Mouse (Mus musculus): ENCODE measurements around the gene 4930516K23Rik. TPM values are rescaled to one million over a fixed set of nuclear protein-coding genes. Genes with fewer than 3 reads are reported as not detected.

The 4930516K23Rik gene
- polyA plus RNA-seq, 1 experiment from 2014 or later, result not detected

- no peak for DNase-seq (ENCODE audit: low spot score)
- no peaks in the 10 kb centered on the region for H3K27me3 ChIP-seq (replicated peaks; ENCODE audit: control insufficient read depth, insufficient read depth, low read length)
- no peaks in the 10 kb centered on the region for H3K4me1 ChIP-seq (replicated peaks; ENCODE audit: control insufficient read depth, insufficient read depth, low read length)
- no peak overlapping the region for H3K4me2 ChIP-seq
- no peak overlapping the region for H3K9ac ChIP-seq (ENCODE audit: low read depth, low read length)
- no peak for ATAC-seq (replicated peaks; ENCODE audit: low FRiP score)
- H3K4me3 ChIP-seq (ENCODE audit: low read depth, low read length), result no peak overlapping the region
- 81% methylated on average over 3 of the region's 3 CpGs for WGBS
- H3K36me3 ChIP-seq (ENCODE audit: control insufficient read depth, insufficient read depth, low read length), result no peaks in the 10 kb centered on the region
- no peaks in the 10 kb centered on the region for H3K9me3 ChIP-seq (ENCODE audit: control insufficient read depth, low read length)
- no peak overlapping the region for H3K27ac ChIP-seq (ENCODE audit: low read depth, low read length)
Measured at GRCm38 (mm10) chr7:104026978-104027377, 34.3 kb downstream of the 4930516K23Rik start.

GRCm38 (mm10) chr7:104025473-104025872 lies 35.8 kb downstream of the 4930516K23Rik start, which contains the start of gene Olfr640:
Gene Olfr640 (minus strand): TSS chr7:104025573.
- 73% methylated on average over 6 of the region's 6 CpGs for WGBS
- no peak for DNase-seq (ENCODE audit: low spot score)
- Histone ChIP-seq H3K9me3 (ENCODE audit: control insufficient read depth, low read length) (no peaks in the 10 kb centered on the region), H3K27me3 (replicated peaks; ENCODE audit: control insufficient read depth, insufficient read depth, low read length) (no peaks in the 10 kb centered on the region), H3K27ac (ENCODE audit: low read depth, low read length) (no peak within 1 kb of the TSS), H3K4me1 (replicated peaks; ENCODE audit: control insufficient read depth, insufficient read depth, low read length) (no peaks in the 10 kb centered on the region), H3K4me2 (no peak within 1 kb of the TSS), H3K36me3 (ENCODE audit: control insufficient read depth, insufficient read depth, low read length) (no peaks in the 10 kb centered on the region), H3K4me3 (ENCODE audit: low read depth, low read length) (no peak within 1 kb of the TSS), H3K9ac (ENCODE audit: low read depth, low read length) (no peak within 1 kb of the TSS)
- no peak for ATAC-seq (replicated peaks; ENCODE audit: low FRiP score)

GRCm38 (mm10) chr7:104021651-104022050 lies 39.6 kb downstream of the 4930516K23Rik start:
- WGBS, result 83% methylated on average over 6 of the region's 6 CpGs
- H3K9ac ChIP-seq (ENCODE audit: low read depth, low read length), result no peak overlapping the region
- H3K27me3 ChIP-seq (replicated peaks; ENCODE audit: control insufficient read depth, insufficient read depth, low read length), result no peaks in the 10 kb centered on the region
- H3K9me3 ChIP-seq (ENCODE audit: control insufficient read depth, low read length), result no peaks in the 10 kb centered on the region
- DNase-seq (ENCODE audit: low spot score) (no peak), ATAC-seq (replicated peaks; ENCODE audit: low FRiP score) (no peak)
- H3K36me3 ChIP-seq (ENCODE audit: control insufficient read depth, insufficient read depth, low read length), result no peaks in the 10 kb centered on the region
- no peak overlapping the region for H3K4me3 ChIP-seq (ENCODE audit: low read depth, low read length)
- no peak overlapping the region for H3K4me2 ChIP-seq
- H3K4me1 ChIP-seq (replicated peaks; ENCODE audit: control insufficient read depth, insufficient read depth, low read length), result no peaks in the 10 kb centered on the region
- H3K27ac ChIP-seq (ENCODE audit: low read depth, low read length), result no peak overlapping the region

- Histone ChIP-seq H3K9ac (ENCODE audit: low read depth, low read length) (no peak overlapping the region), H3K4me2 (no peak overlapping the region), H3K27me3 (replicated peaks; ENCODE audit: control insufficient read depth, insufficient read depth, low read length) (no peaks in the 10 kb centered on the region), H3K4me3 (ENCODE audit: low read depth, low read length) (no peak overlapping the region), H3K4me1 (replicated peaks; ENCODE audit: control insufficient read depth, insufficient read depth, low read length) (no peaks in the 10 kb centered on the region), H3K36me3 (ENCODE audit: control insufficient read depth, insufficient read depth, low read length) (no peaks in the 10 kb centered on the region), H3K27ac (ENCODE audit: low read depth, low read length) (no peak overlapping the region), H3K9me3 (ENCODE audit: control insufficient read depth, low read length) (no peaks in the 10 kb centered on the region)
- WGBS, result 74% methylated on average over 1 of the region's 1 CpGs
- ATAC-seq (replicated peaks; ENCODE audit: low FRiP score) (no peak), DNase-seq (ENCODE audit: low spot score) (no peak)
Measured at GRCm38 (mm10) chr7:104018953-104019352, 42.3 kb downstream of the 4930516K23Rik start.

- Histone ChIP-seq H3K4me2 (no peak within 1 kb of the TSS), H3K27ac (ENCODE audit: low read depth, low read length) (no peak within 1 kb of the TSS), H3K36me3 (ENCODE audit: control insufficient read depth, insufficient read depth, low read length) (no peaks in the 10 kb centered on the region), H3K4me1 (replicated peaks; ENCODE audit: control insufficient read depth, insufficient read depth, low read length) (no peaks in the 10 kb centered on the region), H3K4me3 (ENCODE audit: low read depth, low read length) (no peak within 1 kb of the TSS), H3K27me3 (replicated peaks; ENCODE audit: control insufficient read depth, insufficient read depth, low read length) (no peaks in the 10 kb centered on the region), H3K9me3 (ENCODE audit: control insufficient read depth, low read length) (no peaks in the 10 kb centered on the region), H3K9ac (ENCODE audit: low read depth, low read length) (no peak within 1 kb of the TSS)
- ATAC-seq (replicated peaks; ENCODE audit: low FRiP score) (no peak), DNase-seq (ENCODE audit: low spot score) (no peak)
Measured at GRCm38 (mm10) chr7:104017203-104017602, 44.0 kb downstream of the 4930516K23Rik start, which contains the start of gene Olfr639. Gene Olfr639 (minus strand): TSS chr7:104017303.

Other genes with a start within 250 kb of the 4930516K23Rik start
- gene Hbb-bt, start 247.4 kb downstream of the 4930516K23Rik start, polyA plus RNA-seq (2014; fragmentation: Nextera tagmentation; extraction: Ambion mirVana), result 7,398 and 7,943 TPM in 2 replicates
- gene Hbb-bs, start 233.3 kb downstream of the 4930516K23Rik start, polyA plus RNA-seq (2014; fragmentation: Nextera tagmentation; extraction: Ambion mirVana), result 9,439 and 11,024 TPM in 2 replicates
- not detected in 2 replicates for gene Hbb-bh2, start 220.9 kb downstream of the 4930516K23Rik start, polyA plus RNA-seq (2014; fragmentation: Nextera tagmentation; extraction: Ambion mirVana)
- 4,066 and 4,428 TPM in 2 replicates for gene Hbb-bh1, start 218.3 kb downstream of the 4930516K23Rik start, polyA plus RNA-seq (2014; fragmentation: Nextera tagmentation; extraction: Ambion mirVana)
- 15,021 and 16,786 TPM in 2 replicates for gene Hbb-y, start 208.2 kb downstream of the 4930516K23Rik start, polyA plus RNA-seq (2014; fragmentation: Nextera tagmentation; extraction: Ambion mirVana)
- gene Olfr66, start 175.2 kb downstream of the 4930516K23Rik start, polyA plus RNA-seq (2014; fragmentation: Nextera tagmentation; extraction: Ambion mirVana), result not detected in 2 replicates
- not detected in 2 replicates for gene Olfr64, start 167.0 kb downstream of the 4930516K23Rik start, polyA plus RNA-seq (2014; fragmentation: Nextera tagmentation; extraction: Ambion mirVana)
- not detected in 2 replicates for gene Olfr65, start 158.0 kb downstream of the 4930516K23Rik start, polyA plus RNA-seq (2014; fragmentation: Nextera tagmentation; extraction: Ambion mirVana)
- gene Olfr631, start 132.6 kb downstream of the 4930516K23Rik start, polyA plus RNA-seq (2014; fragmentation: Nextera tagmentation; extraction: Ambion mirVana), result not detected in 2 replicates
- 0.12 TPM in 1 of 2 replicates, not detected in the other for gene Olfr632, start 127.1 kb downstream of the 4930516K23Rik start, polyA plus RNA-seq (2014; fragmentation: Nextera tagmentation; extraction: Ambion mirVana)
- not detected in 2 replicates for gene Olfr633, start 117.0 kb downstream of the 4930516K23Rik start, polyA plus RNA-seq (2014; fragmentation: Nextera tagmentation; extraction: Ambion mirVana)
- gene Olfr635, start 90.3 kb downstream of the 4930516K23Rik start, polyA plus RNA-seq (2014; fragmentation: Nextera tagmentation; extraction: Ambion mirVana), result not detected in 2 replicates
- not detected in 2 replicates for gene Olfr638, start 62.7 kb downstream of the 4930516K23Rik start, polyA plus RNA-seq (2014; fragmentation: Nextera tagmentation; extraction: Ambion mirVana)
- gene Olfr639, start 44.1 kb downstream of the 4930516K23Rik start, polyA plus RNA-seq (2014; fragmentation: Nextera tagmentation; extraction: Ambion mirVana), result not detected in 2 replicates
- not detected in 2 replicates for gene Olfr640, start 35.9 kb downstream of the 4930516K23Rik start, polyA plus RNA-seq (2014; fragmentation: Nextera tagmentation; extraction: Ambion mirVana)
- not detected in 2 replicates for gene Olfr641, start 26.0 kb downstream of the 4930516K23Rik start, polyA plus RNA-seq (2014; fragmentation: Nextera tagmentation; extraction: Ambion mirVana)
- not detected in 2 replicates for gene Olfr642, start 8.8 kb downstream of the 4930516K23Rik start, polyA plus RNA-seq (2014; fragmentation: Nextera tagmentation; extraction: Ambion mirVana)
- not detected in 2 replicates for gene Olfr644, start 10.4 kb upstream of the 4930516K23Rik start, polyA plus RNA-seq (2014; fragmentation: Nextera tagmentation; extraction: Ambion mirVana)
- gene Olfr645, start 24.0 kb upstream of the 4930516K23Rik start, polyA plus RNA-seq (2014; fragmentation: Nextera tagmentation; extraction: Ambion mirVana), result not detected in 2 replicates
- not detected in 2 replicates for gene Olfr646, start 43.4 kb upstream of the 4930516K23Rik start, polyA plus RNA-seq (2014; fragmentation: Nextera tagmentation; extraction: Ambion mirVana)
- not detected in 2 replicates for gene Ubqln5, start 68.4 kb upstream of the 4930516K23Rik start, polyA plus RNA-seq (2014; fragmentation: Nextera tagmentation; extraction: Ambion mirVana)
- not detected in 2 replicates for gene Olfr643, start 76.0 kb upstream of the 4930516K23Rik start, polyA plus RNA-seq (2014; fragmentation: Nextera tagmentation; extraction: Ambion mirVana)
- gene Ubqln3, start 81.8 kb upstream of the 4930516K23Rik start, polyA plus RNA-seq (2014; fragmentation: Nextera tagmentation; extraction: Ambion mirVana), result not detected in 2 replicates
- not detected in 2 replicates for gene Ubqlnl, start 89.1 kb upstream of the 4930516K23Rik start, polyA plus RNA-seq (2014; fragmentation: Nextera tagmentation; extraction: Ambion mirVana)
- gene Olfm5, start 103.4 kb upstream of the 4930516K23Rik start, polyA plus RNA-seq (2014; fragmentation: Nextera tagmentation; extraction: Ambion mirVana), result not detected in 2 replicates
- gene Olfr648, start 121.9 kb upstream of the 4930516K23Rik start, polyA plus RNA-seq (2014; fragmentation: Nextera tagmentation; extraction: Ambion mirVana), result 0.08 and 0.19 TPM in 2 replicates
- not detected in 2 replicates for gene Olfr649, start 134.5 kb upstream of the 4930516K23Rik start, polyA plus RNA-seq (2014; fragmentation: Nextera tagmentation; extraction: Ambion mirVana)
- gene Trim6, start 157.3 kb upstream of the 4930516K23Rik start, polyA plus RNA-seq (2014; fragmentation: Nextera tagmentation; extraction: Ambion mirVana), result 3.6 and 4.2 TPM in 2 replicates
- gene Trim34a, start 183.0 kb upstream of the 4930516K23Rik start, polyA plus RNA-seq (2014; fragmentation: Nextera tagmentation; extraction: Ambion mirVana), result 1.4 and 2.1 TPM in 2 replicates
- 0.47 and 0.52 TPM in 2 replicates for gene Trim5, start 226.6 kb upstream of the 4930516K23Rik start, polyA plus RNA-seq (2014; fragmentation: Nextera tagmentation; extraction: Ambion mirVana)

Data from liver, embryonic 11.5 days (tissue).